Mouse (Mus musculus): ENCODE results near the gene Prdm11. TPM values are rescaled to one million over a fixed set of nuclear protein-coding genes. Genes with fewer than 3 reads are reported as not detected.

The Prdm11 gene
- polyA plus RNA-seq, 1 experiment from 2014 or later = 0.76 TPM

DNA sequence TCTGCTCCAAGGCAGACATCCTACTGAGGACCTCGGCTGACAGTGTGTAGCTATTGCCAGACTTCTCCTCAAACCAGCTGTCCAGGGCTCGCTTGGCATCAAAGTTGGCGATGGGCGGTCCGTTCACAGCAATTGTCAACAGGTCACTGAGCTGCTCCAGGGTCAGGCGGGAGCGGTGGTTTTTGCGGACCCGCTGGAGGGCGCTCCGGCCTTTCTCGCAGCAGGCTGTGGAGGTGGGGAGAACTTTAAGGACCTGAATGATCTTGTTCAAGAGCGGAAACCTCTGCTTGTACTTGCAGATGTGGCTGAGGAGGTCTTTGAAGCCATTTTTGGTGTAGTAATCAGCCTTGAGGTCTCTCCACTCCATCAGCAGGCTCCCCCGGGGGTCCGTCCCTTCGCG is 73.9 kb downstream of the Prdm11 start:
- peaks cover 53% of the 10 kb centered on the region for H3K36me3 ChIP-seq (ENCODE audit: control insufficient read depth, insufficient read depth, low read length)
- ATAC-seq (no peak), DNase-seq (ENCODE audit: low spot score) (no peak)
- H3K4me2 ChIP-seq (ENCODE audit: low read length) = no peak overlapping the region
- no peak overlapping the region for H3K4me3 ChIP-seq (ENCODE audit: low read depth, low read length)
- H3K9ac ChIP-seq (ENCODE audit: low read length) = no peak overlapping the region
- 91% methylated on average over 17 of the region's 17 CpGs for WGBS
- H3K9me3 ChIP-seq (replicated peaks; ENCODE audit: control insufficient read depth, low read length) = no peaks in the 10 kb centered on the region
- H3K4me1 ChIP-seq (ENCODE audit: control insufficient read depth, insufficient read depth, low read length) = no peaks in the 10 kb centered on the region
- H3K27me3 ChIP-seq (replicated peaks; ENCODE audit: control insufficient read depth, insufficient read depth, low read length) = no peaks in the 10 kb centered on the region
- no peak overlapping the region for H3K27ac ChIP-seq (ENCODE audit: low read depth, low read length)

DNA sequence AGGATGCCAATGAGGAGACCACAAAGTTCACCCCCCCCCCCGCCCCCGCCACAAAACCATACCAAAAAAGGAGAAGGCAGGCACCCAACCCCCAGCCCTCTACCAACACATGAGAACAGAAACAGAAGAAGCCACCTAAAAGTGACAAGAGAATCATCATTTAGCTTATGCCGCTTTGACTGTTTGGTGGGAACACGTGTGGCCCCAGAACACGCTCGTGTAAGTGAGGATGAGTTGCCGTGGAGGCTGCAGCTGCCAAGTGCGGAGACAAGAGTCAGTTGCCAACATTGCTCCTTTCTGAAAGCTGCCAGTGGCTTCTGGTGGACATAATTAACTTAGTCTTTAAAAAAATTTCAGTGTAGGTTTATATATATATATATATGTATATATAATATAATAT is 74.4 kb downstream of the Prdm11 start:
- H3K36me3 ChIP-seq (ENCODE audit: control insufficient read depth, insufficient read depth, low read length) = peaks cover 47% of the 10 kb centered on the region
- no peaks in the 10 kb centered on the region for H3K9me3 ChIP-seq (replicated peaks; ENCODE audit: control insufficient read depth, low read length)
- H3K9ac ChIP-seq (ENCODE audit: low read length) = no peak overlapping the region
- no peak overlapping the region for H3K27ac ChIP-seq (ENCODE audit: low read depth, low read length)
- no peaks in the 10 kb centered on the region for H3K27me3 ChIP-seq (replicated peaks; ENCODE audit: control insufficient read depth, insufficient read depth, low read length)
- no peak for ATAC-seq
- H3K4me1 ChIP-seq (ENCODE audit: control insufficient read depth, insufficient read depth, low read length) = no peaks in the 10 kb centered on the region
- no peak overlapping the region for H3K4me2 ChIP-seq (ENCODE audit: low read length)
- 88% methylated on average over 8 of the region's 8 CpGs for WGBS
- no peak for DNase-seq (ENCODE audit: low spot score)
- no peak overlapping the region for H3K4me3 ChIP-seq (ENCODE audit: low read depth, low read length)

DNA sequence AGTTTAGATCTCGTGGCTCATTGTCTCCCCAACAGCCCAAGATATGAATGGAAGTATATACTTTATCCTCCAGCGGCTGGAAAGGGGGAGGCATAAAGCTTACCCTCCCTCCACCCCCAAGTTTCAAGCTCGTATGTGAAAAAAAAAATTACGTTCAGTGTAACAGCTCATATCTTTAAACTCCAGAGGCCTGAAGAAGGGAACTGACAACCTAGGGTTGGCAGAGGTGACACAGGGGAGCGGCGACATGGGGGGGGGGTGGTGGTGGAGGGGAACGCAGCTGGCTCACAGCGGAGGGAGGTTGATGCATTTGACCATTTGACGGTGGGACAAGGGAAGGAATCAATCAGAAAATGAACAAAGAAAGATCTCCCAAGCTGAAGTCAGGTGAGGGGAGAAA is 74.9 kb downstream of the Prdm11 start:
- ATAC-seq = no peak
- Histone ChIP-seq H3K27me3 (replicated peaks; ENCODE audit: control insufficient read depth, insufficient read depth, low read length) (no peaks in the 10 kb centered on the region), H3K27ac (ENCODE audit: low read depth, low read length) (no peak overlapping the region), H3K9me3 (replicated peaks; ENCODE audit: control insufficient read depth, low read length) (no peaks in the 10 kb centered on the region), H3K4me3 (ENCODE audit: low read depth, low read length) (no peak overlapping the region), H3K4me2 (ENCODE audit: low read length) (no peak overlapping the region), H3K36me3 (ENCODE audit: control insufficient read depth, insufficient read depth, low read length) (peaks cover 44% of the 10 kb centered on the region), H3K4me1 (ENCODE audit: control insufficient read depth, insufficient read depth, low read length) (no peaks in the 10 kb centered on the region), H3K9ac (ENCODE audit: low read length) (no peak overlapping the region)
- no peak for DNase-seq (ENCODE audit: low spot score)
- WGBS = 87% methylated on average over 9 of the region's 9 CpGs

DNA sequence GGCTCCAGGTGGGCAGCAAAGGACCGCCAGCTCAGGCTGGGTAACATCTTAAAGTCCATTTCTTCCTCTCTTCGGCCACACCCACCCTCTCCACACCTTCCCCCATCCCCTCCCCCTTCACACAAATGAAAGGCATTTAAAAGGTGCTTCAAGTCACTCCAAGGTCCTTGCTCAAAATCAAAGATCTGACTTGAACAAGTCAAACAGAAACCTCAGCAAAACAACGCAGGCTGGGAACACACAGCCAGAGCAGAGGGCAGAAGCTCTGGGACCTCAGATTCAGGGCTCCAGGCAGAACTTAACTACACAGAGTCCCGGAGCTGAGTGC is 78.2 kb downstream of the Prdm11 start:
- Histone ChIP-seq H3K27me3 (replicated peaks; ENCODE audit: control insufficient read depth, insufficient read depth, low read length) (no peaks in the 10 kb centered on the region), H3K4me1 (ENCODE audit: control insufficient read depth, insufficient read depth, low read length) (no peaks in the 10 kb centered on the region), H3K9ac (ENCODE audit: low read length) (no peak overlapping the region), H3K9me3 (replicated peaks; ENCODE audit: control insufficient read depth, low read length) (no peaks in the 10 kb centered on the region), H3K27ac (ENCODE audit: low read depth, low read length) (no peak overlapping the region), H3K36me3 (ENCODE audit: control insufficient read depth, insufficient read depth, low read length) (peaks cover 13% of the 10 kb centered on the region), H3K4me3 (ENCODE audit: low read depth, low read length) (no peak overlapping the region), H3K4me2 (ENCODE audit: low read length) (no peak overlapping the region)
- ATAC-seq (no peak), DNase-seq (ENCODE audit: low spot score) (no peak)
- WGBS = 59% methylated on average over 4 of the region's 4 CpGs

DNA sequence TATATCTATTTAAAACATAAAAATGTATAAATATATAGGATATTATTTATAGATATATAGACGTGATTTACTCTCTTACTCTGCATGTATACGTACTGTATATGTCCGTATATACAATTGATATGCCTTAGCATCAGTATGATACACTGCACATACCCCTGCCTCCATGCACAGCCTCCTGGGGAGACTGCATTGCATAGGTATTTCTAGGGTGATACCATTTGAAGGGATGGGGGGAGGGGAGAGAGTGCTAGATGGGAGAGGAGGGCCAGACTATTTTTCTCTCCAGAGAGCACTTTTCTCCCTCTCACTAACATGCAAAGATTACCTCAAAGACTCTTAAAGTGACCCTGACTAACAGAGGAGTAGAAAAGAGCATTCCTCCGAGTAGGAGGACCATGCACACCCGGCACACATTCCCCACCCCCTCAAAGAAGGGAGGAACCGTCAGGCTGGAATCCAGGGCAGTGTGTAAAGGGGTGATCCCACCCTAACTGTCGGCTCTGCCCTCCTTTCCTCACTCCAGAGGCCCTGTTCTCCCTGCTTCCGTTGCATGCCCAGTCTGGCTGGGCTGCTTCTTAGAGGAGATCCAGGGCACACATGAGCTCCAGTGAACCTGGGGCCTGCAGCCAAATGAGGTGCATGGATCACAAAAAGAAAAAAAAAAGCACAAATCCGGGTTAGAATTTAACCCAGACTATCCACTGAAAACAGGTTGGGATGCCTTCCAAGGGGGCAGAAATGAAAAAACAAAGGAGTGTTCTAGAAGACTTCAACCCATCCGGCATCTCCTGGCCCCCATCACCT is 78.7 kb downstream of the Prdm11 start:
- Histone ChIP-seq H3K36me3 (ENCODE audit: control insufficient read depth, insufficient read depth, low read length) (peaks cover 8% of the 10 kb centered on the region), H3K27me3 (replicated peaks; ENCODE audit: control insufficient read depth, insufficient read depth, low read length) (no peaks in the 10 kb centered on the region), H3K4me1 (ENCODE audit: control insufficient read depth, insufficient read depth, low read length) (no peaks in the 10 kb centered on the region), H3K9ac (ENCODE audit: low read length) (peak overlapping the region; percentile 17; the same call in 1 of the 2 replicates), H3K9me3 (replicated peaks; ENCODE audit: control insufficient read depth, low read length) (no peaks in the 10 kb centered on the region), H3K4me2 (ENCODE audit: low read length) (no peak overlapping the region), H3K4me3 (ENCODE audit: low read depth, low read length) (no peak overlapping the region), H3K27ac (ENCODE audit: low read depth, low read length) (no peak overlapping the region)
- WGBS = 29% methylated on average over 10 of the region's 10 CpGs
- ATAC-seq (0 out of 2 replicates have a peak, but pooled peaks have one; percentile 48), DNase-seq (ENCODE audit: low spot score) (peak; percentile 22)

DNA sequence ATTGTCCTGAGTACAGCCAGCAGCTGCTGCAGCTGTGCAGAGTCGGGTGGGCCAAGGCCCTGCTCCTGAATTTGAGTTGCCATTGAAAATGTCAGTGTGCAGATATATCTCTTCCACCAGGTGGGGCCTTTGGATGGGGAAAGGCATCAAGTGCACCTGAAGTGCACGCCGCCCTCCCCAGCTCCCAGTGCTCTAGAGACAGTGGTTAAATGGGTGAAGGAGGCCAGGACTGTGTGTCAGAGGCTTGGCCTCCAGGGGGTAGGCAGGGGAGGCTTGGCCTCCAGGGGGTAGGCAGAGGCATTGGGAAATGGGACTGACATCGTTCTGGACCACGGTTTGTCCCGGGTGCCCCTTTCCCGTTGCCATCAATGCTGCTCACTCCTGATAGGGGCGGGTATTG is 79.7 kb downstream of the Prdm11 start:
- no peak overlapping the region for H3K27ac ChIP-seq (ENCODE audit: low read depth, low read length)

DNA sequence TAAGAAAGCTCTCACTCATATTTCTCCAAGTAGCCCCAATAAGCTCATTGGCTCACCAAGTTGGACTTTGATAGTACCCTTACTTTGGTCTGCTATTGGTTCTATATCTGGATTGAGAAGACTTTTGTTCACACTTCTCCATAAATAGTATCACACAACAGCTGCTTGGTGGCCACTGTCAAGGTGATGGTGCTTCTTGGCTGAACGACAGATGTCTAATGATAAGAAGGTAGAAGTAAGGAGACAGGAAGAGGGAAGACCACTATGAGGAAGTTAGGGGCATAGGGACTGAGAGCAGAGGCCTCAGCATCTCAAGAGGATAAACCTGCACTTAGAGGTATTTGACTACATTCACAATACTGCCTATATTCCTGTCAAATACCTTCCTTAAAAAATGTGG is 81.6 kb downstream of the Prdm11 start:
- WGBS = 94% methylated on average over 1 of the region's 1 CpGs
- no peaks in the 10 kb centered on the region for H3K4me1 ChIP-seq (ENCODE audit: control insufficient read depth, insufficient read depth, low read length)
- H3K36me3 ChIP-seq (ENCODE audit: control insufficient read depth, insufficient read depth, low read length) = no peaks in the 10 kb centered on the region
- no peak for DNase-seq (ENCODE audit: low spot score)
- H3K27ac ChIP-seq (ENCODE audit: low read depth, low read length) = no peak overlapping the region
- H3K9ac ChIP-seq (ENCODE audit: low read length) = no peak overlapping the region
- no peak overlapping the region for H3K4me2 ChIP-seq (ENCODE audit: low read length)
- no peak overlapping the region for H3K4me3 ChIP-seq (ENCODE audit: low read depth, low read length)
- ATAC-seq = no peak
- H3K27me3 ChIP-seq (replicated peaks; ENCODE audit: control insufficient read depth, insufficient read depth, low read length) = no peaks in the 10 kb centered on the region
- no peaks in the 10 kb centered on the region for H3K9me3 ChIP-seq (replicated peaks; ENCODE audit: control insufficient read depth, low read length)

More for the DNA sequence above, 79.7 kb downstream of the Prdm11 start:
- Histone ChIP-seq H3K36me3 (ENCODE audit: control insufficient read depth, insufficient read depth, low read length) (no peaks in the 10 kb centered on the region), H3K4me2 (ENCODE audit: low read length) (no peak overlapping the region), H3K9ac (ENCODE audit: low read length) (no peak overlapping the region), H3K4me1 (ENCODE audit: control insufficient read depth, insufficient read depth, low read length) (no peaks in the 10 kb centered on the region), H3K27me3 (replicated peaks; ENCODE audit: control insufficient read depth, insufficient read depth, low read length) (no peaks in the 10 kb centered on the region), H3K9me3 (replicated peaks; ENCODE audit: control insufficient read depth, low read length) (no peaks in the 10 kb centered on the region), H3K4me3 (ENCODE audit: low read depth, low read length) (no peak overlapping the region)
- no peak for DNase-seq (ENCODE audit: low spot score)
- 57% methylated on average over 8 of the region's 8 CpGs for WGBS
- ATAC-seq = no peak

DNA sequence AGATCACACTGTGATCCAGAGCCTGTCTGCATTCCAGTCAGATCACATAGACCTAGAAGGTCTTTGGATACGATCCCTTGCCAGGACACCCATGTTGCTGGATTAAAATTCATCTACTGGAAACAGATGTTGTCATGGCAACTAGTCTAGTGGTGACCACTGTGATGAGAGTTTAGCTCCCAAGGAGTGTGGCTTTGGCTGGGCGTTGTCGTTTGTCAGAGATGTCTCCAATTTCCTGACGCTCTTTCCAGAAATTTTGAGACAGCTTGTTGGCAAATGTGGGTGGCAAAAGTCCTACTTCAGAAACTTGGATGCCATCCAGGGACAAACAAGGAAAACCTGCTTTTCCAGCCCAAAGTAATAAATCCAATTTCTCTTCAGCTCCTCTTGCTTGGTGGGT is 87.3 kb downstream of the Prdm11 start:
- DNase-seq (ENCODE audit: low spot score) = peak; percentile 25
- ATAC-seq = no peak
- Histone ChIP-seq H3K4me2 (ENCODE audit: low read length) (no peak overlapping the region), H3K9ac (ENCODE audit: low read length) (no peak overlapping the region), H3K27ac (ENCODE audit: low read depth, low read length) (no peak overlapping the region), H3K4me3 (ENCODE audit: low read depth, low read length) (no peak overlapping the region), H3K27me3 (replicated peaks; ENCODE audit: control insufficient read depth, insufficient read depth, low read length) (no peaks in the 10 kb centered on the region), H3K36me3 (ENCODE audit: control insufficient read depth, insufficient read depth, low read length) (no peaks in the 10 kb centered on the region), H3K9me3 (replicated peaks; ENCODE audit: control insufficient read depth, low read length) (no peaks in the 10 kb centered on the region), H3K4me1 (ENCODE audit: control insufficient read depth, insufficient read depth, low read length) (no peaks in the 10 kb centered on the region)
- WGBS = 64% methylated on average over 4 of the region's 4 CpGs

DNA sequence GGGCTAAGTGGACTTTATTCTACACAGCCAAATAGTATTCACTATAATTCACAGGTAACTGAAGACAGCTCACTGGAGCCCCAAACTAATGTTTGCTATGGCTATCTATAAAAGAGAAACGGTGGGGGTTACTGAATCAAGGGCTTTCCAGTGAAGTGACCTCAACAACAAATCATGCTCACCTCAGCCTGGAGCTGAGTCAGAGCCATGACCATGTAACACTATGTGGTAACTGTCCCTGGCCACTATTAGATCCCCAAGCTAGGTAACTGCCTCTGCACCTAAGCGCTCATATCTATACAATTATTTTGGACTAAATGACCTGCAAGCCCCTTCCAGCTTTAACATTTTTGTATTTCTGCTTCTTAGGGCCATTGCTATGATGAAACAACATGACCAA is 89.0 kb downstream of the Prdm11 start:
- Histone ChIP-seq H3K27me3 (replicated peaks; ENCODE audit: control insufficient read depth, insufficient read depth, low read length) (no peaks in the 10 kb centered on the region), H3K36me3 (ENCODE audit: control insufficient read depth, insufficient read depth, low read length) (no peaks in the 10 kb centered on the region), H3K27ac (ENCODE audit: low read depth, low read length) (no peak overlapping the region), H3K9me3 (replicated peaks; ENCODE audit: control insufficient read depth, low read length) (no peaks in the 10 kb centered on the region), H3K4me2 (ENCODE audit: low read length) (no peak overlapping the region), H3K9ac (ENCODE audit: low read length) (no peak overlapping the region), H3K4me1 (ENCODE audit: control insufficient read depth, insufficient read depth, low read length) (no peaks in the 10 kb centered on the region), H3K4me3 (ENCODE audit: low read depth, low read length) (no peak overlapping the region)
- ATAC-seq = no peak
- no peak for DNase-seq (ENCODE audit: low spot score)
- WGBS = 91% methylated on average over 2 of the region's 2 CpGs

Data from forebrain, embryonic 14.5 days (tissue).